Mouse (Mus musculus): ENCODE data around the gene Ren1. TPM values are rescaled to one million over a fixed set of nuclear protein-coding genes. Genes with fewer than 3 reads are reported as not detected.

Gene Ren1
- total RNA-seq, 2 experiments from 2014 or later = not detected

GRCm38 (mm10) chr1:133367606-133368488 lies 17.5 kb downstream of the Ren1 start:
- intact Hi-C loops (cut with DNase I) = no loop called here
- DNase-seq (ENCODE audit: extremely low spot score in 1 of 2, low spot score in 2 of 2) = peak; percentile 24 to 76

DNA sequence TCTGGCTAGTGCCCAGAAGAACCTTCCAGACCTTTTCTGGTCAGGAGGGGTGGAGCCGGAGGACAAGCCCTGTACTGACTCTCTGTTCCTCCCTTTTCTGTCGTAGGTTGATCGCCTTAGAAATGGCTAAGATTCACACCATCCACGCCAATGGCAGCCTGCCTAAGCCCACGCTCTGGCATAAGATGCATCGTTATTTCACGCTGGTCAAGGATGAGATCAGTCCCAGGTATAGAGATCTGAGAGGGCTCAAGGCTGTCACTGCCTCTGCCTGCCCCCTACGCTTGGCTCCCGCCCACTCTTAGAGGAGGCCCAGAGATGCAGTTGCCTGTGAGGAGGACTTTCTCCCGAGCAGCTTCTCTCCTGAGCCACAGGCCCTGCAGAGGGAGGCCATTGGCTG lies 18.3 kb downstream of the Ren1 start:
- intact Hi-C loops (cut with DNase I) = no loop called here

GRCm38 (mm10) chr1:133370352-133370751 lies 20.0 kb downstream of the Ren1 start:
- no peak for DNase-seq (ENCODE audit: extremely low spot score in 1 of 2, low spot score in 2 of 2)
- intact Hi-C loops (cut with DNase I) = no loop called here

More for the DNA sequence above, 18.3 kb downstream of the Ren1 start:
- no peak for DNase-seq (ENCODE audit: extremely low spot score in 1 of 2, low spot score in 2 of 2)

DNA sequence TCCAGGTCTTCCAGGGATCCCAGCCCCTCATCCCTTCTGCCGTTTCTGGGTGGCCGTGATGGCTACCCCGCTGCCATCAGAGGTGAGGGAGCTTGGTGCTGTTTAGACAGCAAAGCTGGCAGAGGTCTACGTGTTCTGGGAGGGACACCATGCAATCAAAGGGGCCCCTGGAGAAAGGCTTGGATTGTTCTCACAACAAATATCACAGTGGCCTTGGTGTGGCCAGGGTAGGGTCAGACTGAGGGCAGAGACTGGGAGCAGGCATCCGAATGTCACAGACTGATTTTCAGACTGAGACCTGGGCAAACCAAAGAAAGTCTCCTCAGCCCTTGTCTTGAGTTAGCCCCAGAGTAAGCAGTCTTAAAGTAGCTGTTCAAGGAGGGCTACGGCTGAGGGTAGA lies 21.1 kb downstream of the Ren1 start:
- intact Hi-C loops (cut with DNase I) = no loop called here
- DNase-seq (ENCODE audit: extremely low spot score in 1 of 2, low spot score in 2 of 2) = no peak

DNA sequence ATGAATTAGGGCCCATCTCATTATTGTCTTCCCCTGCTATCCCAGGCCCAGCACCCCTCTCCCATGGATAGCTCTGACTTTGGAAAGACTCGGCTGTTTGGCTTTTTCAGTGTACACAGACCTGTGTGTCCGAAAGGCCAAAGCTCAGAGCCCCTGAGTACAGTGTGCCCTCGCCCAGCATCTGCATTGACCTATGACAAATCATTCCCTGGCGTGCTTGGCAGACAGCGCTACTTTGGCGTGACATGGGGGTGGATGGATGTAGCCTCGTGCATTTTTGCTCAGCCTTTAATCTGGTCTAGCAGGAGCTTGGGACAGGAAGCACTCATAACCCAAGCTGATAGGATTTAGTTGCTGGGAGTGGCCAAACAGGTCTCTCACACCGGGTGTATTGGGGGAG lies 21.8 kb downstream of the Ren1 start:
- intact Hi-C loops (cut with DNase I) = no loop called here
- DNase-seq (ENCODE audit: extremely low spot score in 1 of 2, low spot score in 2 of 2) = no peak

GRCm38 (mm10) chr1:133375696-133376346 lies 25.5 kb downstream of the Ren1 start:
- no peak for DNase-seq (ENCODE audit: extremely low spot score in 1 of 2, low spot score in 2 of 2)
- intact Hi-C loops (cut with DNase I) = no loop called here

DNA sequence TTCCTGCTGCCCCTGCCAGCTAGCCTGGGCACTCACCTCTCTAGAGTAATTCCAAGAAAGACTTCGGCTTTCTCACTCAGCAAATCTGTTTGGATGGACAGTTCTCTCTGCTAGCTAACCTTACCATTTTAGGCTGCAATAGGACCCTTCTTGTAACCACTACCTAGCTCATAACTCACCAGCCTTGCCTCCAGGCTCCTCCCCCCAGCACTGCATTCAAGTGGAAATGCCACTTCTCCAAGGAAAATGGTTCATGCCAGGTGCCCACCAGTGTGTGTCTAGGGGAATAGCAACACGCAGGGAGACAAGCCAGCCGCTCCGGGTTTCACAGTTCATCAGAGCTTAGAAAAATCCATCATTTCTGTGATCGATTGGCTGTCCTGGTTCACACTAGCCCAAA lies 27.2 kb downstream of the Ren1 start:
- no peak for DNase-seq (ENCODE audit: extremely low spot score in 1 of 2, low spot score in 2 of 2)
- intact Hi-C loops (cut with DNase I) = no loop called here

DNA sequence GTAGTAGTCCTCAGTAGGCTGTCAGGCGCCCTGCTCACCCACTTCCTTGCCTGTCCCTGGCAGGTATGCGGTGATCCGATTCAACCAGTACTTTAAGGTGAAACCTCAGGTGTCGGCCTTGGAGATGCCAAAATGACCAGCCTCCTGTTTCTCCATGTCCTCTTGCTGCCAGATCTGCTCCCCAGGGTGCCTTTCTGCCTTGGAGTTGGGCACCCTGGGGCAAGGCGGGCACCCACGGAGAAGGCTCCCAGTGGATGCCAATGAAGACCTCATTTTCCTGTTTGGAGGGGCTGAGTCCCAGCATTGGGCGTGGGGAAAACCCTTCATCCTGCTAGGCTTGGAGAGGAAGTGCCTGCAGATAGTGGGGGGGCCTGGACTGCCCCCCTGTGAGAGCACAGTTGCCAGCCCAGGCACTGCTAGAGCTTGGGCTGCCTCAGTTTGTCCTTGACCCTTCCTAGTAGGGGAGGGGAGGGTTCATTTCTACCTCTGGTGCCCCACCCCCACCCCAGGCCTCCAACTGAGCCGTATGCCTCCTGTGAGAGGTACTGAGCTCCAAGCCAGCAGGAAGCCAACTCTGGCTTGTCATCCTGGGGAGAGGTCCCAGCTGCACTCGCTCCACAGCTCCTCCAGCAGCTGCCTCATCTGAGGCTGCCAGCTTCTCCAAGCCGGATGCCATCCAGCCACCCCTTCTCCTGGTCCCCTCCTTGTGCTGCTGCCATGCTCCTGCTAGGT lies 29.1 kb downstream of the Ren1 start:
- intact Hi-C loops (cut with DNase I) = no loop called here
- DNase-seq (ENCODE audit: extremely low spot score in 1 of 2, low spot score in 2 of 2) = peak in 1 of 2 experiments; percentile 24

DNA sequence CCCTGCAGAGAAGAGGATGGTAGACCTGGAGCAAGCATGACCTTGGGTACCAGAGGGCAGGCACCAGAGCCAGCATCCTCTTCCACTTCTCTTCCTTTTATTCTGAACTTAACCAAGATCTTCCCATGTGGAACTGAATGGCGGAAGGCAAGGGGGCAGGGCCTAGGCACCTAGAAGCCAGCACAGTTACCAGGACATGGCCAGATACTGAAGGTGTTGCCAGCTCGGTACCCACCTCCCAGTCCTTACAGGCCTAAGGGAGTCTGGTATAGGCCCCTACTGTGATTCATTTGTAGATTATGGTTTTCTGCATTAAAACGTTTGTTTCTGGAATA lies 29.6 kb downstream of the Ren1 start:
- intact Hi-C loops (cut with DNase I) = loop anchor here (5.0 kb wide), 1 partner anchor 207 kb away; no protein-coding TSS in a partner anchor

DNA sequence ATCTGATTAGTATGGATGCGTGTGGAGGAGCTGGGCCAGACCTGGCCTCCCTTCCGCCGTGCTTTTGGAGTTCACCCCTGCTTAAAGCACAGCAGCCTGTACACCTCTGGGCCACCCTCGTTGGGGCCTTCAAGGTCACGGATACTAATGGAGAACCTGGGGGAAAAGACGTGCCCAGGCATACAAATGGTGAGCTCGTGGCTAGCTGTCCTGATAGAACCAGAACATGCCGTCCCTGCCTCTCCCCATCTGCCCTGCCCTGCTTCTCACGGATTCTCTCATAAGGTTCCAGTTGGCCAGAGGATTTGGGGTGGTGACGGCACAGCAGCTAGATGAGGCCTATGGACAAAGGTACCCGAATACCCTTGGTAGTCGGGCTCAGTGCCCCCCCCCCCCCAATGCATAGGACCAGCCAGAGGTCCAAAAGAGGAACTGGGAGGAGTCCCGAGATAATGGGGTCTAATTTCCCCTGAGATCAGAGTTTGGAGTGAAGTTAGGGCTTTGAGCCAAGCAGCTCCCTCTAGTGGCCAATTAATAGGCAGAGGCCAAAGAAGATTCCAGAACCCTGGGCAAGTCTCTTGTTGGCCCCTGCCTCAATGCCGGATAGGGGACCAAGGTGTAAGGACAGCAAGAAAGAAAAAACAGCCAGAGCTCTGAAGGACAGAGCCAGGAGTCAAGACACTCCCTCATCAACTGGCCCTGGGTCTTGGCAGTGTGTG lies 30.2 kb downstream of the Ren1 start:
- intact Hi-C loops (cut with DNase I) = loop anchor here (1.0 to 5.0 kb wide), 2 partner anchors 207 to 230 kb away; partner anchors contain the start of gene Snrpe

More for the DNA sequence above, 29.6 kb downstream of the Ren1 start:
- no peak for DNase-seq (ENCODE audit: extremely low spot score in 1 of 2, low spot score in 2 of 2)

GRCm38 (mm10) chr1:133382008-133382407 lies 31.7 kb downstream of the Ren1 start:
- no peak for DNase-seq (ENCODE audit: extremely low spot score in 1 of 2, low spot score in 2 of 2)
- intact Hi-C loops (cut with DNase I) = loop anchor here (5.0 kb wide), 1 partner anchor 205 kb away; no protein-coding TSS in a partner anchor

More for the DNA sequence above, 30.2 kb downstream of the Ren1 start:
- no peak for DNase-seq (ENCODE audit: extremely low spot score in 1 of 2, low spot score in 2 of 2)

- DNase-seq (ENCODE audit: extremely low spot score in 1 of 2, low spot score in 2 of 2) = no peak
- intact Hi-C loops (cut with DNase I) = loop anchor here (5.0 kb wide), 1 partner anchor 205 kb away; no protein-coding TSS in a partner anchor
Measured at GRCm38 (mm10) chr1:133382552-133383155, 32.3 kb downstream of the Ren1 start.

- no peak for DNase-seq (ENCODE audit: extremely low spot score in 1 of 2, low spot score in 2 of 2)
- intact Hi-C loops (cut with DNase I) = loop anchor here (5.0 kb wide), 1 partner anchor 204 kb away; no protein-coding TSS in a partner anchor
Measured at GRCm38 (mm10) chr1:133383157-133383783, 33.0 kb downstream of the Ren1 start.

DNA sequence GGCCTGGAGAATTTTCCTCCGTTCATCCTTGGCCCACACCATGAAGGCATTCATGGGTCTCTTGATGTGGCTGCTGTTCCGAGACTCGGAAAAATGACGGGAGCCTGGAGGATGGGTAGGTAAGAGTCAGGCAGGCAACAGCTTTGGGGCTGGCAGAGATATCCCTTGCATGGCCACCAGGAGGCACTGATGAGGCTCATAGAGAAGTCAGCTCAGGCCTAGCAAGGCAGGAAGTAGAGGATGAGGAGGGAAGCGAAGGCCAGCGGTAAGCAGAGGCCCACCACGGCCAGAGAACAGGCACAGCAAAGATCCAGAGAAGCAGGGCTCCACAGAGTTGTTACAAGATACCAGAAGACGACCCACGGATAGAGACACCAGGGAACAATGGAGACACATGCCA lies 35.2 kb downstream of the Ren1 start:
- intact Hi-C loops (cut with DNase I) = no loop called here
- DNase-seq (ENCODE audit: extremely low spot score in 1 of 2, low spot score in 2 of 2) = peak in 1 of 2 experiments; percentile 79

DNA sequence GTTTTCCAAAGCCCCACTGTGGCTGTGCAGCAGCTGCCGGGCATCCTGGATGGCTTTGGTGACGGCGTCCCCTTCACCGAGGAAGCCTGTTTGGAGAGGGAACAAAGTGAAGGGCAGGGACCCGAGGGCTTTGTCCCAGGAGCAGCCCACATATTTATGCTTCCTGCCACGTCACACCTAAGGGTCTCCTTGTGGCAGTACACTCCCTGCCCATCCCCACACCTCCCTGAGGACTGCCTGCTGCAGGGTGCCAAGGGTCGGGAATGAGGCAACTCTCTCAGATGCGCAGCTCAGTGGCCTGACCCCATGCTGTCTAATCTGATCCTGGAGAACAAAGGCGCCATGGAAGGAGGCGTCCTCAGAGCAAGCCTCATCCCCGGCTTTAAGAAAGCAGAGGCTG lies 35.9 kb downstream of the Ren1 start:
- DNase-seq (ENCODE audit: extremely low spot score in 1 of 2, low spot score in 2 of 2) = no peak
- intact Hi-C loops (cut with DNase I) = no loop called here

DNA sequence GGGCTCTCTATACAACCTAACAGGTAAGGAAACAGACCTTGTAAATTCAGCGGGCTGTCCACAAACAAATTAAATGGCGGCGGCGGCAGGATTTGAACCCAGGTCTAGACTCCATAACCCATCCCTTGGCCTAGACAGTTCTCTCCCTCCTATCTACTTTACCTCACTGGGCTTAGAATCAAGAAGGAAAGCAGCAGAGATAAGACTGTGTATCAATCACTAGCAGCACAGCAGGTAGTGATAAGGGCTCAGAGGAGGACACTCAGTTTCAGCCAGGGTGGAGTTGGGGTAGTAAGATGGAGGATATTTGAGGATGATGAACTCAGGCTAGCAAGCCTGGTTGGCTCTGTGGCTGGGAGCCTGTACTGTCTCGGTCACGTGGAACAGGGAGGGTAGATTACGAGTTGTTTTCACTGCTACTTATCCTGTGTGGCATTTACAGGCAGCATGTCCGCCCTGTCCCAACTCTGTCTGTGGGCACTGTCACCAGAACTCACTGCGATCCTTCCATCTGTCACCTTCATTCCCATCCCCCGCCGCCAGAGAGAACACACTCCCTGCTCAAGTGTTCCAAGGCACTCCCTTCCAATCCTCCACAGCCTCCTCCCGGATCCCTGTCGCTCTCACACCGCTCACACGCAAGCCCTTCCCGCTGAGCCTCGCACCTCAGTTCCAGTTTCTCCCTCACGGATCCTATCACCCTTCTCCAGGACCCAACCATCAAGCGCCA lies 37.4 kb downstream of the Ren1 start:
- intact Hi-C loops (cut with DNase I) = no loop called here
- no peak for DNase-seq (ENCODE audit: extremely low spot score in 1 of 2, low spot score in 2 of 2)

DNA sequence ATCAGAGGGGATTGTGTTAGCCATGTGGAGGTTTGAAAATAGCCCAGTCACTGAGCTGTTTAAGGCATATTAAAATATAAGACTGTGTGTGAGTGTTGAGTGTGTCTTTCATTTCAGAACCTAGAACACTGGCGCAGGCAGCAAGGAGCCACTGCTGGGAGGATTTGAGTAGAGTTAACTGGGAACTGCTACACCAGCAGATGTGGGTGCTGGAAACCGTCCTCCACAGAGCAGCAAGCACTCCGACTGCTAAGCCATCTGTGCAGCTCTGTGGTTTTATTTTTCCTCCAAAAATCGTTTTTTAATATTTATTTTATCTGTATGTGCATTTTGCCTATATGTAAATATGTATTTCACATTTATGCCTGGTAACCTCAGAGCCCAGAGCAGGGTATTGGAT lies 44.4 kb downstream of the Ren1 start:
- intact Hi-C loops (cut with DNase I) = no loop called here
- no peak for DNase-seq (ENCODE audit: extremely low spot score in 1 of 2, low spot score in 2 of 2)
